Mouse (Mus musculus) lung, postnatal 0 days (tissue): ENCODE data around the gene Ctsll3.

Experiments
- CTCF ChIP-seq: IDR thresholded peaks from 2 replicates; pipeline ENCODE4 v1.5.1; 2016; ENCODE audit warnings: antibody characterized with exemption, mild to moderate bottlenecking
- EP300 ChIP-seq: IDR thresholded peaks from 2 replicates; pipeline ENCODE4 v1.6.1; 2016; ENCODE audit warnings: antibody characterized with exemption, mild to moderate bottlenecking, control low read depth

DNA sequence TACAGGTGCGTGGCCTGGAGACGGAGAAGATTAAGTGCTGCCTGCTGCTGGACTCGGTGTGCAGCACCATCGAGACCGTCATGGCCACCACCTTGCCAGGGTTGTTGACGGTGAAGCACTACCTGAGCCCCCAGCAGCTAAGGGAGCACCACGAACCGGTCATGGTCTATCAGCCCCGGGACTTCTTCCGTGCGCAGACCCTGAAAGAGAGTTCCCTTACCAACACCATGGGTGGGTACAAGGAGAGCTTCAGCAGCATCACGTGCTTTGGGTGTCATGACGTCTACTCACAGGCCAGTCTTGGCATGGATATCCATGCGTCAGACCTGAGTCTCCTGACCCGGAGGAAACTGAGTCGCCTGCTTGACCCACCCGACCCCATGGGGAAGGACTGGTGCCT, 41.5 kb downstream of the Ctsll3 start:
- no peak for TF ChIP-seq CTCF
- TF ChIP-seq EP300 = no peak
